Mouse (Mus musculus) adrenal gland, adult 2 months (tissue): ENCODE results near the gene Smad5. TPM values are rescaled to one million over a fixed set of nuclear protein-coding genes. Genes with fewer than 3 reads are reported as not detected.

Experiments
- DNase-seq: peaks from one replicate; pipeline ENCODE4 v3.0.0; 2021
- long read RNA-seq: library from polyadenylated mRNA; stranded (forward); transcript quantifications from one replicate; pipeline ENCODE4 v2.0.0, GENCODE M21; 2021
- polyA plus RNA-seq: library from polyadenylated mRNA; depleted of rRNA; stranded (reverse); fragments of >200 nt; gene quantifications from 2 replicates; pipeline ENCODE4 v1.2.3, GENCODE M21; 2012; rRNA removed
- total RNA-seq, 2 experiments: library from RNA; stranded (reverse); gene quantifications; 2 replicates each; pipeline ENCODE4 v1.2.3; 2021

Smad5 gene
- total RNA-seq (10 to 100 TPM; 48.9 to 49.7 TPM), polyA plus RNA-seq (9.7 and 16.7 TPM in 2 replicates)
- long read RNA-seq, full-length matches to known transcripts, result 2 of 4 reads
- long read RNA-seq, partial matches to known transcripts, result 1 of 4 reads
- long read RNA-seq, other reads (novel, unspliced or antisense), result 1 of 4 reads

DNA sequence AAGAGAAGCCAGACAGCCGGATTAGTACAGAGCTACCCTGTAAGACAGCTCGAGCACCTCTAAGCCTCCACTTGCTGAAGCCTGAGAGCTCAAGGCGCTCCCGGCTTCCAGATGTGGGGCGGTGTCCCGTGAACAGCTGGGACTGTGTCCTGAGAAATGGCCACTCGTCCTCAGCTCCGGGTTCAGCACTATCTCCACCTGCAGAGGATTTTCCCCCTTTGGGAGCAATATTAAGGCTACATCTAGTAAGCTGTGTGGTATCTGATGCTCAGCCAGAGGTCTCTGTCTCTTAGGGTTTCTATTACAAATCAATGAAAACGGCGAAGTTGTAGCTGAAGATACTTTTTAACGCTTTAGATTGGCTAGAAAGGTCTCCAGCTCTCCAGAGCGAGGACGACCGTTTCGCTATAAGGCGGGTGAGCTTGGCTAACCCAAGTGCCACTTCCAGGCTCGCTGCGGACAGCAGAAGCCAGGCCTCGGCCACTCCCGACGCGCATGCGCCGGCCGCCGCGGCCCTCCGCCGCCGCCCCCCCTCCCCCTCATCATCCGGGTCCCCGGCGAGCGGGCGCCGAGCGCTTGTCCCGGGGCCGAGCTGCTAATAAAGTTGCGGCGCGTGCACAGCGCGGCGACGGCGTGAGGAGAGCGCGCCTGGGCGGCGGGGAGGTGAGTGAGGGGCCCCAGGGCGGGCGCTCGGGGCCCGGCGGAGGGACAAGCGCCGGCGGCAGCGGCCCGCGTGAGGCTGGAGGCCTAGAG lies at the start of gene Smad5:
TSS of gene Smad5 (plus strand) at position 542 of the 753 bp plus-strand sequence.
- DNase-seq, result peak; percentile 95

DNA sequence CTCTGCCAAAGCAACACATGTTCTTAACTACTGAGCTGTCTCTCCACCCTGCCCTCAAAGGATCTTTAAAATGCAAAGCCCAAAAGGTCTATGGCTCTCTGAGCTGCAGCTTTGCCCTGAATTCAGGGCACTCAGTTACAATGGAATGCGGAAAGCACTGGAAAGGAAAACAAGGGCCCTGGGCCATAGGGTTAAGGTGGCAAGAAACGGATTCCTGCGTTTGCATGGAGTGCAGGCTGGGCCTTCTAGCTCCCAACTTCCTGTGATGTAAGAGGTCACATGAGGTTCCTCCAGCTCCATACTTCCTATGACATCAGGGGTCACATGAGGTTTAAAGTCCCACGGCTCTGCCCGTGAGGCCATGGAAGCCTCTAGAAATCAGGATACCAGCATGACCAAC lies 48.6 kb upstream of the Smad5 start:
- DNase-seq, result no peak

DNA sequence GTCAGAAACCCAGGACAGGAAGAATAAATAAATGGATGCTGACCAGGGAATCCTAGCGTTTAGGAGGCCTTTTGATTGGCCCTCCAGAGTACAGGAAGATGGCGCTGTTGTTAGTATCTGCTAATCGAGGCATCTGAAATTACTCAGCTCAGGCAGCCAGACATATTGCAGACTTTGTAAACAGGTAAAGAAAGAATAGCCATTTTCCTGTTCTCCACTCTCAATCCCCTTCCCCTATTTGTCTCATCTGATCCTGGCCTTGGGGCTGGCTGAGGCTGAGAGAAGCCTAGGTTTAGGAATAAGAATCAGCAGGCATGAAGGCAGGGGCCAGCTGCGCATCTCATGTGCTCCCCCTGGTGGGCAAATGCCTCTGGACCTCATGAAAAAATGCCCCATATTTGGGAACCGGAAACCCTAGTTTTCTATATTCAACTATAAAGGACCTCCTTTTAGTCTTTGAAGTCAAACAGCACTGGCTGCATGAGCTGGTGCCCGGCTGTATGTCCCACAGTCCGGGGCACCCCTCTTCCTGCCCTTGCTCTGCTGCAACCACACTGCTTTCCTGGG lies 44.8 kb upstream of the Smad5 start:
- peak; percentile 82 for DNase-seq

DNA sequence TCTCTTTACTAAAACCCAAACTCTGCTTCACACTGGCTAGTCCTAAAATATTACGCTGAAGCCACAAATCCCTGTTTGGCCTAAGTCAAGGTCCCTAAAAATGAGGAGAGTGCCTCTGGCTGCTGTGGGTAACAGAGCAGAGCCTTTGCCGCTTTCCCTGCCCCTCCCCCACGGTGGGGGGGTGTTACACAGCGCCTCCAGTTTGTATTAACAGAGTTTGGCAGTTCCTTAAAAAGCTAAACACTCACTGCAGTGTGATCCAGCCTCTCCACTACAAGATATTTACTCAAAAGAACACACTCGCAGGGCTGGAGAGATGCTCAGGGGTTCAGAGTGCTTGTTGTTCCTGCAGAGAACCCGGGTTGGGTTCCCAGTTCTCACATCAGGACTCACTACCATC lies 43.9 kb upstream of the Smad5 start:
- no peak for DNase-seq

DNA sequence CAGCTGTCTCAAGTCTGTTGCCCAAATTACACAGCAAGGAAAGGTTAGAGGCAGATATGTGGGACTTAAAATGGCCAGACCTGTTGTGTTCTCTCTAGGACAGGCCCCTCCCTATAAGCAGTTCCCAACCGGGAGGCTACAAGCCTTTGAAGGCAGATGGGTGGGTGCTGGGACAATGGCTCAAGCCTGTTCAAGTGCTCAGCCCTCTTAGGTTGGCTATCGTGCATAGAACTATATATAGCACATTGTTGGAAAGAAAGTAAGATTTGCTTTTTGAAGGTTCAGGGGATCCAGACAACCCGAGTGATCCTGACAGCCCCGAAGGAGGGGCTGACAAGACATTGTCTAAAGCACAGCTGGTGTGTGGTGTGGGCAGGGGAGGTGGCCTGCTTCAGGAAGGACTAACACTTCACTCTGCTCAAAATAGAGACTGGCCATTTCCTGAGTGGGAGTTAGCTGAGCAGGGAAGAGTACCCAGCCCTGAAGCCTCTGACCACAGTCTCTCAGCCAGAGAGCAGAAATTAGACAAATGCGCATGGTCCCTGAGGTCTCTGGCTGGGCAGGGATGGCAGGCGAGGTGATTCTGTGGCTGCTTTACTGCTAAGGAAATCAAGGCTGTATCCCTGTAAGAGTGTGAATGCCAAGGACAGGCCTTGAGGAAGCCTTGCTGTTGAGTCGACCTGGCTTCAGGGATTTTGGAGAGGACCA lies 40.7 kb upstream of the Smad5 start:
- peak; percentile 80 for DNase-seq

DNA sequence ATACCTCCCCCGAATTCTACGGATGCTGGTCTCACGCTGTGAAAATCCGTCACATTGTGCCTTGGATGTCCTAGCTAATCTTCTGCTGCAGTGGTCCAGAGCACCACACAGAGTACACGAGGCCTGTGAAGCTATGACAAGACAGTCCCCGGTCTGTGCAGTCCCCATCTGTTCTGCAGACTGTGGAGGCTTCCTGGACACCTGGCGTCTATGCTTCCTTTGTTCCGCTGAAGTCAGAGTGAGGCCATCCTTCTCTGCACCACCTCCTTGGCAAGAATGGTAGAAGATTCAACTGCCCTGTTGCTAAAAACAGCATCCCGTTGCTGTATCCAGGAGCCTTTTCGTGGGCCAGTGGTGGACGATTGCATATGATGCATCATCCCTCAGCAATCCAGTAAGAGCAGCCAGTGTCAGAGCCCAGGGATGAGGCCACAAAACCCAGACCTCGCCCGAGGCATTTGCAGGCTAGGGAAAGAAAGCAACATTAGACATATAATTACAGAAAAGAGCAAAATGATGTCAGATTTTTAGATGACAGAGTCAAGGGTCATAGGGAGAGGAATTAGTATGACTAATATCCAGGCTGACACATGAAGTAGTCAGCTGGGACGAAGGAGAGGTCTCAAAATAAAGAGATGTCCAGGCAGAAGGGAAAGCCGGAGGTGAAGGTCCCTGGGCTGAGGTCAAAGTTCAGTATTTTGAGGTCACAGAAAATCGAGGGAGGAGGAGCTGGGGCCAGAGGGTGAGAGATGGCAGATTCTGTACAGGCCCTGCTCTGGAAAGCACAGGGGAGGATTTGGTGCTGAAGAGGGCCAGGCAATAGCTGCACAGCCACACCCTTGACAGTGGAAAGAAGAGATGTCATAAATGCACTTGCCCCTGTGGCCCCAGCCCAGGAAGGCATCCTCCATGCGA lies 38.3 kb upstream of the Smad5 start:
- peak; percentile 63 for DNase-seq

DNA sequence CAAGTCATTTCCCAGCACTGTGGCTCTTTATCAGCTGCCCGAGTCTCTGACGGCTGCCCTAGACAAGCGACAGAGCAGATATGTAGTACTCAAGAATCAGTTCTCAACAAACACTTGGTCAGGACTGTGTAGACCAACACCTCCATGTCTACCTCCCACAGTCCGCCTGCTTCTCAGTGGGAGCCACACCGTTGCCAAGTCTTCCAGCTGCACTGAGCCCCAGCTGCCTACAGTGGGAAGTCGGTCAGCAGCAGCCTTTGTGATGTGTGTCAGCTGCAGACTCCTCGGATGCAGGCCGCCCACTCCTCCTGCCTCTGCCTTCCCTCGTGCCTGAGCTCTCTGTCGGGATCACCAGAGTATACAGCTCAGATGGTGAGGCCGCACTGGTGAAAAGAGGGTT lies 31.6 kb upstream of the Smad5 start:
- no peak for DNase-seq

DNA sequence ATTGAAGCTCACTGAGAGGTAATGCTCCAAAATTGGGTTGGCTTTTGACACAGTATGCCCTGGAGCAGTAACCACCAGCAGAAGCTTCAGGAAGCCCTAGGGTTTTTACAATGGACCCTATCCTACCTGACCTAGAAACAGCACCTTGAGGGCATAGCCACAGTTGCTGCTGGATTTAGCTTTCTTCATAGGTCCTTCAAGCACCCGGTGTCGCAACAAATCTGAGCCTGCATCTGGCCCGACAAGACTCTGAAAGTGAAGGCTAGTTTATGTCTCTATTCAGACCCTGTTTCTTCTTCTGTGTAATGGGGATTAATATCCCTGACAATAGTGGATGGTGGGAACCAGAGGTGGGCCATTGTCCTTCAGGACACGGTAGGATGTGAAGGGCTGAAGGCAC lies 25.1 kb upstream of the Smad5 start:
- DNase-seq, result no peak

DNA sequence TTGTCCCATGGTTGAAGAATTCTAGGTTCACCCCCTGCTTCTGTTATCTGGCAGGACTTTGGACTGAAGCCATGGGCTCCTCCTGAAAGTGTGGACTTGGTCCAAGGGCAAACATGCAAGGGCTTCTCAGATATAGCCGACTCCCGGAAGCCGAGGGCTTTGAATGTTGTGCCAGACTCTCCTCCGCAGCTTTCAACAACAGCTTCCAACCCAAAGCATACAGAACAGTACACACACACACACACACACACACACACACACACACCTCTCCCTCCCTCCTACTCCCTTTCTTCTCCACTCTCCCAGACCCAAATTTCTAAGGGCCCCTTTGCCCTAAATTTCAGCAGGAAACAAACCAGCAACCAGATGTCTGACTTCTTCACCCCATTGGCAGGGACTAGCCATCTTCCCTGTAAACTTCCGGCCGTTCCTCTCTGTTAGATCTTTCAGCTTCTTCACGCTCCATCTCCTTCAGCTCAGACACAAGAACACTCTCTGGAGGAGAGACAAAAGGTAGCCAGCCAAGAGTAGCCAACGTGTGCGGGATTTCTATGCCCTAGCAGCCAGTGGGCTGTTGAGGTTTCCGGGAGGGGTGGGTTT lies 24.5 kb upstream of the Smad5 start:
- DNase-seq, result peak; percentile 85

GRCm38 (mm10) chr13:56678826-56679504 lies 23.8 kb upstream of the Smad5 start:
- DNase-seq, result peak; percentile 45

GRCm38 (mm10) chr13:56681924-56682323 lies 20.9 kb upstream of the Smad5 start:
- no peak for DNase-seq

DNA sequence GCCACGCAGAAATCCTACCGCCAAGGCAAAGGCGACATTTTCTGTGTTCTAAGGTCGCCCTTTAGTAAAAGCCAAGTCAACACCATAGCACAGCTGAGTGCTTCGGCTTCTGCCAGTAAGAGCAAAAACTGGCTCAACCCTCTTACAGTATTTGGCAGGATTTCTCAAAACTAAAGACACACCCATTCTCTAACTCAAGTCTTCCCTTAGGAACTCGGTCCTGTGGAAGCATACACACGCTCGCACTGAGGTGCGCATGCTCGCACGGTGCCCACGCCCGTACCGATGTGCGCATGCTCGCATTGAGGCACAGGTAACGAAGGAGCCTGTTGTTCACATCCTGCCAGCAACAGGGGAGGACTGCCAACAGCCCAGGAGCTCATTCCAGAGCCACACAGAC lies 20.5 kb upstream of the Smad5 start:
- peak; percentile 35 for DNase-seq

DNA sequence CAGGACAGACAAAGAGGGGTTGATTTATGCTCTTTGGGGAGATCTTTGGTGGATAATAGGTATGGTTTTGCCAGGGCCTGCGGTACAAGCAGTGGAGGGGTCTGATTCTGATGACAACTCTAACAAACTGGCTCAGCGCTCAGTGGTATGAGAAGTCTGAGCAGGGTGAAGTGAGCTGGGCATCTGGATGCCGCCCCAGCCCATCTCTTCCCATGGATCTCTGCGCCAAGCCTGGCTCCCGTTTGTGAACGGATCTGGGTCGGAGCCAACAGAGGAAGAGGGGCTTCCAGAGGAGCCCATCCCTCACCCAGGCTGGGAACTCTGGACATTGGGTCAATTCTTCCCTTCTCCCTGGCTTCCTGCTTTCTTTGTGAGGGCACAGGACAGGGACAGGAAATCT lies 19.5 kb upstream of the Smad5 start:
- DNase-seq, result no peak

DNA sequence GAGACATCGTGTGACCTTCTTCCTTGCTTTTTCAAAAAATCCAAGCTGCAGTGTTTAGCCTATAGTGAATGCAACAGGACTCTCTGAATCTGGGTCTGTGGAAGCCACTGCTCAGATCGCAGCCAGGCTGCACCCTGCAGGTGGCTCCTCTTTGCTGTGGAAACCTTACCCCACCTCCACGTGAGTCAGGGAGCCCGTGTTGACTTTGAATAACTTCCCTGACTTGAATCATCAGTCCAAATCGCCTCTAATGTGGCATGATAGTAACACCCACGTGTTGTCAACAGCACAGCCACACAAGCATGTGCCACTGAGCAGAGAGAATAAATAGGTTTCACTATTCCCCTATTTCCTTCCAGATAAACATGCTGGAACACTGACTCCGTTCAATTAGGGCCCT lies 10.8 kb upstream of the Smad5 start:
- DNase-seq, result no peak

- no peak for DNase-seq
These were observed 10.2 kb upstream of the Smad5 start for GRCm38 (mm10) chr13:56692644-56693043.

GRCm38 (mm10) chr13:56695701-56696100 lies 7.1 kb upstream of the Smad5 start:
- DNase-seq, result no peak

- no peak for DNase-seq
These were observed 6.1 kb upstream of the Smad5 start for GRCm38 (mm10) chr13:56696699-56697098.

GRCm38 (mm10) chr13:56697171-56697570 lies 5.6 kb upstream of the Smad5 start:
- no peak for DNase-seq

DNA sequence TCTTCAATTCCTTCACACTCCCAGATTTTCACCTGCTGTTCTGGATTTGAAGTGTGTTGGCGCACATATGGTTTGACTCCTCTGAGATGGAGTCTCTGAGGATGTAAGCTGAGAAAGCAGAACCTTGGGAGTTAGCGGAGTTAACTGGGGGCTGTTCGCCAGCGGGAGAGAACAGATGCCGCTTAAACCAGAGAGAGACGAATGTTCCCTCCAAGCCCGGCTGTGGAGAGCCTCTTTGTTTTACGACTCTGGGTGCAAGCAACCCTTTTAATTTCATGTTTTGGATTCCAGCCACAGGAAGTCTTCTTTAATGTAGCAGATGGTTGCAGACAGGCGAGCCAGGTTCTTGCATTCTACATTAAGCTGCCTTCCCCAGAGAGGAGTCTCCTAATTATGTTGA lies 4.4 kb upstream of the Smad5 start:
- DNase-seq, result no peak

- DNase-seq, result no peak
These were observed 3.4 kb upstream of the Smad5 start for GRCm38 (mm10) chr13:56699370-56699769.

DNA sequence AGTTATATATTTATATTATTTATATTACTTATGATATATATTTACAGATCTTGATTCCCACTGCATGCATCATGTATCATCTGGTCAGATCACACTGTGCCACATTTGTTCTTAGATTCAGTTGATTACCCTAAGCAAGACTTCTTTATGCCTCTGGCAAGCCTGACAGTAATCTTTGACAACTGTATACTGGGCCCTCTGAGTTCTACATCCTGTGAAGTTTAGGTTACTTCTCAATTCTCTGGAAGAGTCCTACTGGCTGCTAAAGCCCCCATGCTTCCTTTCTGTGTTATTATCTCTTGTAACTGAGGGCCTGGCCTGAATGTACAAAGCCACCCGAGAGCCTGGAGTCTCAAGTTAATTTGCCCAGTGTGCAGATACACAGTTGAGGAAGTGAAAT lies 1.8 kb upstream of the Smad5 start:
- no peak for DNase-seq
